Mouse (Mus musculus): Measurements from ENCODE around the gene Ppdpf. TPM values are rescaled to one million over a fixed set of nuclear protein-coding genes. Genes with fewer than 3 reads are reported as not detected.

Ppdpf gene
- 302 and 310 TPM in 2 replicates for polyA plus RNA-seq (2015; fragmentation: Nextera tagmentation; extraction: Ambion mirVana)

DNA sequence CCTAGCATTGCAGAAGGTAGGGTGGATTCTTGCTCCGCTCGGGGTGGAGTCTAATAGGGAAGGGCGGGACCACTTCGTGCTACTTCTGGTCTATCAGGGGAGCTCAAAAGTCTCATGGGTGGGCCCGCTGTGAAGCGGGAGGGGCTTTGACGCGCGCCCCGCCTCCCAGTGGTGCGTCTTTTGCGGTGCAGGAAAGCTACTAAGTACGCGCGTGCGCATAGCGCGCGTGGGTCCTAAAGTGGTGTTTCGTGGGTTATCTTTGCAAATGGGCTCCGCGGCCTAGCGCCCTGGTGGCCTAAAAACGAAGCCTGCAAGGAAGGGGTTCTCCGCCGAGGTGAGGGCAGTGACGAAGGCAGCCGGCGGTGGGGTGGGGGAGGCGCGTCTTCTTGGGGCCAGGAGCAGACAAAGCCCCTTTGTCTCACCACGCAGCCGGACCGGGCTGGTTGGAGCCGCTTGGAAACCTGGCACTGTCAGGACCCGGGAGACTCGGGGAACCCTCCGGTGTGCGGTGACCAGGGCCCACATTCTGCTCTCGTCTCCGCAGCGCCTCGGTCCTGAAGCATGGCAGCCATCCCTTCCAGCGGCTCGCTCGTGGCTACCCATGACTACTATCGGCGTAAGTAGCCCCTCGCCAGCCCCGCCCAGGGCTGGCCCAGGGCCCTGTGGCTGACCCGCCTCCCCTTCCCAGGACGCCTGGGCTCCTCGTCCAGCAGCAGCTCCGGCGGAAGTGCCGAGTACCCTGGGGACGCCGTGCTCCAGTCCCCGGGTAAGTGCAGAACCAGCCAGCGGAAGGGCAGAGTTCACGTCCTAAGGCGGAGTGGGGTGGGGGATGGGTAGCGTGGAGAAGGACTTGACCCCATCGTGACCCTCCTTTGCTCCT lies at the start of gene Ppdpf:
Ppdpf (plus strand) TSS at position 127 of the 880 bp plus-strand sequence.
- Histone ChIP-seq H3K9me3 (ENCODE audit: low read length) (no peaks in the 10 kb centered on the region), H3K4me3 (ENCODE audit: low read length) (peak within 1 kb of the TSS; percentile 71), H3K36me3 (ENCODE audit: insufficient read depth, low read length) (peaks cover 6% of the 10 kb centered on the region; the same call in 1 of the 2 replicates), H3K4me2 (replicated peaks; ENCODE audit: low read depth, low read length) (peak within 1 kb of the TSS; percentile 91), H3K27me3 (ENCODE audit: insufficient read depth, low read length) (no peaks in the 10 kb centered on the region), H3K27ac (ENCODE audit: low read length) (peak within 1 kb of the TSS; percentile 90), H3K9ac (replicated peaks; ENCODE audit: low read length) (peak within 1 kb of the TSS; percentile 86), H3K4me1 (ENCODE audit: insufficient read depth, low read length) (peaks cover 7% of the 10 kb centered on the region)
- WGBS, result under 1% methylated on average over 63 of the region's 64 CpGs
- ATAC-seq (ENCODE audit: low FRiP score, low TSS enrichment), result peak; percentile 97

DNA sequence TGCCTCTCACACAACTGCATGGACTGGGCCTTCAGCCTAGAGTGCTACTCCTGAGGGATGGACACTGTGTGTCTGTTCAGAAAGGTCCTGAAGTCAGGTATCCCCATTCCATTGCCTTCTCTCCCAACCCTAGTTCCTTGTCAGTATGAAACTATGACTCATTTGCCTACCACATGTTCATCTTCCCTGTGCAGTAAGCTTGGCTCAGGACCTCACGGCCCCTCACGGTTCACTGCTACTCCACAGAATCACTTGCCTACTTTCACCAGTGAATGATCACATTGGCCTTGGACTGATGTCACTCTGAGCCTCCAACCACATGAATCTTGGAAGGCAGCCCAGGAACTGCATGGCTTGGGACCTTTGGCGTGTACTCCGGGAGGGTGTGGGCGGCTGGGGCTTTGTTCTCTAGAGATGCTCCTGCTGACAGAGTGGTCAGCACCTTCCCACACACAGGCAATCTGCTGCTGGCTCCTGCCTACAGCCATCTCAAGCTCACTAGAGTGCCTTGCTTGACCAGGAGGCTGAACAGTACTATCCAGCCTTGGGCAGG lies 47.3 kb upstream of the Ppdpf start:
- WGBS, result 87% methylated on average over 5 of the region's 5 CpGs
- Histone ChIP-seq H3K36me3 (ENCODE audit: insufficient read depth, low read length) (no peaks in the 10 kb centered on the region), H3K4me1 (ENCODE audit: insufficient read depth, low read length) (peaks cover 5% of the 10 kb centered on the region), H3K4me3 (ENCODE audit: low read length) (no peak overlapping the region), H3K27me3 (ENCODE audit: insufficient read depth, low read length) (peaks cover 22% of the 10 kb centered on the region), H3K9me3 (ENCODE audit: low read length) (no peaks in the 10 kb centered on the region), H3K4me2 (replicated peaks; ENCODE audit: low read depth, low read length) (no peak overlapping the region), H3K9ac (replicated peaks; ENCODE audit: low read length) (no peak overlapping the region), H3K27ac (ENCODE audit: low read length) (no peak overlapping the region)
- no peak for ATAC-seq (ENCODE audit: low FRiP score, low TSS enrichment)

DNA sequence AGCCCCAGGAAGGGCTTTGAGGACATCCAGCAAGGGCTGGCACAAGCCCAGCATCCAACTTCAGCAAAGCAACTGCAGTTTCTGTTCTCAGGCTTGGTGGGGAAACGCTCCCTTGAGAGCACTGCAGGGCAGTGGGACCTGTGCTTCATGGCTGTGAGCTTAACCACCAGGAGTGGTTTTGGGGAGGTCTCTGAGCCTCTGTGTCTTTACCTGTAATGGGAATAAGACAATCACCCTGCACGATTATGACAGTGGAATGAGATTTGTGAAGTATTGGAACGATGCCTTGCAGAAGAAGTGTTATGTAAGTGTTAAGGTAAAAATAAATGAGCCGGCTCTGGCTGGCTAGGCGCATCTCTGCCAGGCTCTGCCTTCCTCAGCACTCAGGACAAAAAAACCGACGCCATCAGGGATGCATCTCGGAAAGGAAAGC lies 44.3 kb upstream of the Ppdpf start:
- ATAC-seq (ENCODE audit: low FRiP score, low TSS enrichment), result no peak
- Histone ChIP-seq H3K9me3 (ENCODE audit: low read length) (no peaks in the 10 kb centered on the region), H3K27ac (ENCODE audit: low read length) (no peak overlapping the region), H3K9ac (replicated peaks; ENCODE audit: low read length) (no peak overlapping the region), H3K4me3 (ENCODE audit: low read length) (no peak overlapping the region), H3K27me3 (ENCODE audit: insufficient read depth, low read length) (peaks cover 5% of the 10 kb centered on the region), H3K4me2 (replicated peaks; ENCODE audit: low read depth, low read length) (no peak overlapping the region), H3K4me1 (ENCODE audit: insufficient read depth, low read length) (0 out of 2 replicates have a peak, but pooled peaks cover 4% of the 10 kb centered on the region), H3K36me3 (ENCODE audit: insufficient read depth, low read length) (no peaks in the 10 kb centered on the region)
- 60% methylated on average over 8 of the region's 8 CpGs for WGBS

DNA sequence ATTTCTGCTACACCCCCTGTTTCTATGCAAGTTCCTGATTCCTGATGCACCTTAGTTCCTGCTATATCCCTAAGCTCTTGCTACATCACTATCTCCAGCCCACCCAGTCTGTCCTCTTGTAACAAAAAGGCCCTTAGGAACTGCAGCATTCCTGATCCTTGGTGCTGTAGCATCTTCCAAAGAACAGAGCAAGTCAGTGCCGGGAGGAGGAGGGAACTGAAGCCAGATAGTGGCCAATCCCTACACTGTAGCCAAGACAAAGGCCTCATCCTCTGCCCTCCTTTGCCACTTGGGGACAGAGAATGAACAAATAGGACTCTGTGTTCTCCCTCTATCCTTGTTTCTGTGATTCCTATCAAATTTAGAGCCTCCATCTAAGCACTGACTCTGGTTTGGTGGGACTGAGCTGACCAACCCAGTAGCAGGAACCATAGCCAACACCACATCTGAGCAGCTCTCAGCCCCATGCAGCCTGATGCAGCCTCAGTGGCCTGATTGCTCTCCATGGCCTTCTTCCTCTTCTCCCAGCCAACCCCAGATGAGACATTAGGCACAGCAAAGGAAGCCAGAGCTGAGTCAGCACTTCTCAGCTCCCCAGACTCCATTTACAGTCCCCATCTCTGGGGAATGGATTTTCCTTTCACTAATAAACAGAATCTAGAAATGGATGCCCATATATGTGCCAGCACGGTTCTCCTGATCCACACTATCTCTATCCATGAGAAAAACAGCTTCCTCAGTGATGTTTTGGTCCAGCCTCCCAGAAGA lies 43.4 kb upstream of the Ppdpf start:
- H3K27me3 ChIP-seq (ENCODE audit: insufficient read depth, low read length), result peaks cover 10% of the 10 kb centered on the region
- H3K27ac ChIP-seq (ENCODE audit: low read length), result no peak overlapping the region
- H3K4me3 ChIP-seq (ENCODE audit: low read length), result no peak overlapping the region
- 66% methylated on average over 2 of the region's 2 CpGs for WGBS
- H3K36me3 ChIP-seq (ENCODE audit: insufficient read depth, low read length), result no peaks in the 10 kb centered on the region
- H3K4me2 ChIP-seq (replicated peaks; ENCODE audit: low read depth, low read length), result no peak overlapping the region
- H3K4me1 ChIP-seq (ENCODE audit: insufficient read depth, low read length), result peaks cover 8% of the 10 kb centered on the region; the same call in 1 of the 2 replicates
- no peaks in the 10 kb centered on the region for H3K9me3 ChIP-seq (ENCODE audit: low read length)
- no peak for ATAC-seq (ENCODE audit: low FRiP score, low TSS enrichment)
- H3K9ac ChIP-seq (replicated peaks; ENCODE audit: low read length), result no peak overlapping the region

DNA sequence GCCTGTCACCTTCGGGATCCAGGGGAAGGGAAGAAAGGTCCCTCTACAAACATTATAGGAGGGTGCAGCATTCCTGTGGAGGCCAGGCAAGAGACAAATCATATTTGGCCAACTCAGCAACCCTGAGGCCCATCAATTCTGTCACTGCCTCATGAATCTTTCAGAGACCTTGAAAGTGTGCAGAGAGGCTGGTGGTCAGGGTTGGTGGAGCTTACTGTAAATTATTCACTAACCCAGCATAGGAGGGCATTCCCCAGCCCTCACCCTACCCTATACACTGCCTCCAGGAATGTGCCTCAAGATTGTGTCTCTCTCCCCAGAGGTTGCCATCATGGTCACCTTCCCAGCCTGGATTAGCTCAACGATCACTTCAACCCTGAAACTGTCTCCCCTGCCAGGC lies 42.4 kb upstream of the Ppdpf start:
- Histone ChIP-seq H3K36me3 (ENCODE audit: insufficient read depth, low read length) (no peaks in the 10 kb centered on the region), H3K4me1 (ENCODE audit: insufficient read depth, low read length) (peaks cover 8% of the 10 kb centered on the region; the same call in 1 of the 2 replicates), H3K9me3 (ENCODE audit: low read length) (no peaks in the 10 kb centered on the region), H3K27ac (ENCODE audit: low read length) (no peak overlapping the region), H3K4me2 (replicated peaks; ENCODE audit: low read depth, low read length) (no peak overlapping the region), H3K9ac (replicated peaks; ENCODE audit: low read length) (no peak overlapping the region), H3K4me3 (ENCODE audit: low read length) (no peak overlapping the region), H3K27me3 (ENCODE audit: insufficient read depth, low read length) (peaks cover 20% of the 10 kb centered on the region)
- peak; percentile 86 for ATAC-seq (ENCODE audit: low FRiP score, low TSS enrichment)
- 68% methylated on average over 2 of the region's 2 CpGs for WGBS

DNA sequence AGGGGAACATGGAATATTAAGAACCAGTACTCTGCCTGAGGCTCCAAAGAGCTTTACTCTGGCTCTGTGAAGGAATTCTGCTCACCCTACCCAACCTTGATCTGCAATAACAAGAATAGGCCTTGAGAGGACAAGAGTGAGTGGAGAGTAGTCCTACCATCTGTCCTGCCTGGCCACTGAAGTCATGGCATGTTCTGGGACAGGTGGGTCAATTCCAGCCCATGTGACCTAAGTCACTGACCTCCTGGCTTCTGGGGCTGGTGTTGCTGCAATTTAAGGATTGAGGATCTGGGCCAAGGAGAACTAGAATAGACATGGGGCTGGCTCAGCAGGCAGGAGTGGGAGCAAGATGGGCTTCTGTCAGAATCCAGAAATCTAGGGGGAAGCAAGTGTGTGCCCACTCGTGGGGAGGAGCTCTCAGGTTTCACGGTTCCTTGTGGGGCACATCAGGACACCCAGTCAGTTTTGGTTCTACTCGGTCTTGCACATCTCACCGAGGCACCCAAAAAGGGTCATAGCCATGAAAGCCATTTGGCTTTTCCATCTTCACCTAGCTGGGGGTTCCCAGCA lies 40.0 kb upstream of the Ppdpf start:
- no peak overlapping the region for H3K9ac ChIP-seq (replicated peaks; ENCODE audit: low read length)
- peaks cover 26% of the 10 kb centered on the region for H3K27me3 ChIP-seq (ENCODE audit: insufficient read depth, low read length)
- H3K36me3 ChIP-seq (ENCODE audit: insufficient read depth, low read length), result no peaks in the 10 kb centered on the region
- H3K4me3 ChIP-seq (ENCODE audit: low read length), result no peak overlapping the region
- H3K9me3 ChIP-seq (ENCODE audit: low read length), result no peaks in the 10 kb centered on the region
- no peak for ATAC-seq (ENCODE audit: low FRiP score, low TSS enrichment)
- 55% methylated on average over 4 of the region's 4 CpGs for WGBS
- peak overlapping the region; percentile 64 for H3K4me2 ChIP-seq (replicated peaks; ENCODE audit: low read depth, low read length)
- no peak overlapping the region for H3K27ac ChIP-seq (ENCODE audit: low read length)
- H3K4me1 ChIP-seq (ENCODE audit: insufficient read depth, low read length), result peaks cover 8% of the 10 kb centered on the region; the same call in 1 of the 2 replicates

DNA sequence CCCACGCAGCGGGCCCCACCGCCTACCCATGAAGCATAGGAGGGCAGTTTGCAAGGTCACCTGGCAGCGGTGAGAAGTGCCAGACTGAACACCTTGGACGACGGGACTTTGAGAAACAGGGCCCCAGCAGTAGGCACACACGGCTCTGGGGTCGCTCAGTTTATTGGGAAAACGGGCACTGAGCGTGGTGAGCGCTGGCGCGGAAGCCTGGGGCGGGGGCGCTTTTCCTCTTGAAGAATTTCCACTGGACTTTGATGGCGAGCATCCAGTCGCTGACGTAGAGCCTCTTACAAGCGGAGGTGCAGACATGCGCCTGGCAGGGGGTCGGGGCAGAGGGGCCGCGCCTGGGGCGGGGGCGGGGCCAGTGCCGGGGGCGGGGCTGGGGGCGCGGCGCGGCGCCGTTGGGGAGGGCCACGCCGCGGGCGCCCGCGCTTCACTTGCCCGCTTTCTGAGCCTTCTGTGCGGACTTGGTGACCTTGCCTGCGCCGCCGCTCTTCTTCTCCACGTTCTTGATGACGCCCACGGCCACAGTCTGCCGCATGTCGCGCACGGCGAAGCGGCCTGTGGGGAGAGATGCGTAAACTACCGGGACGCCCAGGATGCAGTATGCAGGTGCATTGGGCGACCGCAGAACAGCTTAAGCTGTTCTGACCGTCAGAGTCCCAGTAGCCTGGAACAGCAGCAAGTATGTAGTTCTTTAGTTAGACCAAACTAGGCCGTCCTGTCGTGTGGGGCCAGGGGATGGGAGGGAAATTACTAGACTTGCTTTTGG lies 39.3 kb upstream of the Ppdpf start:
- Histone ChIP-seq H3K27ac (ENCODE audit: low read length) (no peak overlapping the region), H3K4me2 (replicated peaks; ENCODE audit: low read depth, low read length) (peak overlapping the region; percentile 64), H3K9me3 (ENCODE audit: low read length) (no peaks in the 10 kb centered on the region), H3K4me3 (ENCODE audit: low read length) (peak overlapping the region; percentile 46), H3K27me3 (ENCODE audit: insufficient read depth, low read length) (peaks cover 26% of the 10 kb centered on the region), H3K36me3 (ENCODE audit: insufficient read depth, low read length) (no peaks in the 10 kb centered on the region), H3K9ac (replicated peaks; ENCODE audit: low read length) (0 out of 2 replicates have a peak overlapping the region, but pooled peaks have one; percentile 36), H3K4me1 (ENCODE audit: insufficient read depth, low read length) (peaks cover 8% of the 10 kb centered on the region; the same call in 1 of the 2 replicates)
- ATAC-seq (ENCODE audit: low FRiP score, low TSS enrichment), result peak; percentile 29; the same call in 1 of the 2 replicates
- under 1% methylated on average over 61 of the region's 61 CpGs for WGBS

DNA sequence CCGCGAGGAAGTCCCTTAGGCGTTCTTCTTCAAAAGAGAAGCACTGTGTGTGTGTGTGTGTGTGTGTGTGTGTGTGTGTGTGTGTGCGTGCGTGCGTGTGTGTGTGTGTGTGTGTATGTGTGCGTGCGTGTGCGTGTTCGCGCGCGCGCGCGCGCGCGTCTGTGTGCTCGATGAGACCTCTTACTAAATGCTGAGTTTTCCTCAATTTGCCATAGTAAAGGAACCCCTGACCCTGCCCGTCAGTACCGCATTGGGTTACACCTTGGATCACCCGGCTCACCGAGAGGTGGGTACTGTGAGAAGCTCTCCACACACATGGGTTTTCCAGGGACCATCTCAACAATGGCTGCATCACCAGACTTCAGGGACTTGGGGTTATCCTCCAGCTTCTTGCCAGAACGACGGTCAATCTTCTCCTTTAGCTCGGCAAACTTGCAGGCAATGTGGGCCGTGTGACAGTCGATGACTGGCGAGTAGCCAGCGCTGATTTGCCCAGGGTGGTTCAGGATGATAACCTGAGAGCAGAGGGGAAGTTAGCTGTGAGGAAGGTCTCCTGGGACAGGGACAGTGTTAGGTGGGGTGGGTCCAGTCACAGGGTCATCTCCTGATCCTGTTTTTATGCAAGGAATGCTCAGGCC lies 38.6 kb upstream of the Ppdpf start:
- peak overlapping the region; percentile 64 for H3K4me2 ChIP-seq (replicated peaks; ENCODE audit: low read depth, low read length)
- 12% methylated on average over 28 of the region's 31 CpGs for WGBS
- H3K27me3 ChIP-seq (ENCODE audit: insufficient read depth, low read length), result peaks cover 26% of the 10 kb centered on the region
- H3K36me3 ChIP-seq (ENCODE audit: insufficient read depth, low read length), result no peaks in the 10 kb centered on the region
- no peaks in the 10 kb centered on the region for H3K9me3 ChIP-seq (ENCODE audit: low read length)
- H3K4me1 ChIP-seq (ENCODE audit: insufficient read depth, low read length), result peaks cover 8% of the 10 kb centered on the region; the same call in 1 of the 2 replicates
- H3K9ac ChIP-seq (replicated peaks; ENCODE audit: low read length), result no peak overlapping the region
- H3K27ac ChIP-seq (ENCODE audit: low read length), result no peak overlapping the region
- ATAC-seq (ENCODE audit: low FRiP score, low TSS enrichment), result no peak
- H3K4me3 ChIP-seq (ENCODE audit: low read length), result peak overlapping the region; percentile 46
